In the genomic region with DNA sequence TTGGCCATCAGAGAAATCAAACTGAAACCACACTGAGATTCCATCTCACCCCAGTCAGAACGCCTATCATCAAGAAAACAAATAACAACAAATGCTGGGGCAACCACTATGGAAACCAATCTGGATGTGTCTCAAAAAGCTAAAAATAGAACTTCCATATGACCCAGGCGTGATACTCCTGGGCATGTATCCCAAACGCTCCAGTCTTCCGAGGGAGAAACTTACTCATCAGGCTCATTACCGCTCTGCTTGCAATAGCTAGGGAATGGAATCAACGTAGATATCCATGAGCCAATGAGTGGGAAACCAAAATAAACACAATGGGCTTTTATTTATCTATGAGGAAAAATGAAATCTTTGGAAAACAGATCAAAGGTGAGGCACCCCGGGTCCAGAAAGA, we compare ENCODE assay signal across 14 mouse cellular contexts. TPM values are rescaled to one million over a fixed set of nuclear protein-coding genes. Genes with fewer than 3 reads are reported as not detected.
A peak's percentile ranks its signal among the peaks of the same experiment; 100 is the strongest.
DNase-seq lines count a peak whose midpoint lies in the region; ATAC-seq and TF ChIP-seq lines count a peak whose summit lies in the region.
"Had no signal": no experiment of that assay in that cellular context is flagged by ENCODE, and none has a peak within 500 bp of the region (broad histone marks: within the 10 kb centered on the region; RNA-seq: fewer than 3 reads in every experiment).

No protein-coding gene starts in this region.

- peak; percentile 65 for TF ChIP-seq EP300 in heart, postnatal 0 days (IDR thresholded peaks at IDR 0.05; ENCODE audit: low read depth)

- ATAC-seq in forebrain, postnatal 0 days = peak; percentile 70
- ATAC-seq in forebrain, embryonic 11.5 days (replicated peaks; ENCODE audit: low FRiP score) = no peak
- 0 out of 2 replicates have a peak, but pooled peaks have one; percentile 21 for ATAC-seq in heart, postnatal 0 days (ENCODE audit: insufficient read depth, low read depth)
- ATAC-seq in intestine, embryonic 15.5 days = no peak

- no peak overlapping the region for H3K4me2 ChIP-seq in forebrain, postnatal 0 days (ENCODE audit: low read depth)
- no peak overlapping the region for H3K4me2 ChIP-seq in forebrain, embryonic 11.5 days (ENCODE audit: low read depth, low read length, severe bottlenecking)
- no peak overlapping the region for H3K4me2 ChIP-seq in heart, postnatal 0 days (ENCODE audit: low read depth, low read length)
- H3K4me2 ChIP-seq in intestine, embryonic 15.5 days (replicated peaks) = no peak overlapping the region
- H3K4me2 ChIP-seq: kidney, embryonic 15.5 days; liver, embryonic 15.5 days had no signal

- no peaks in the 10 kb centered on the region for H3K4me1 ChIP-seq in forebrain, postnatal 0 days (ENCODE audit: insufficient read depth)
- peaks cover 2% of the 10 kb centered on the region for H3K4me1 ChIP-seq in forebrain, embryonic 11.5 days (replicated peaks; ENCODE audit: control insufficient read depth, insufficient read depth, low read length)
- H3K4me1 ChIP-seq in heart, postnatal 0 days (ENCODE audit: control insufficient read depth, insufficient read depth) = peaks cover 47% of the 10 kb centered on the region
- H3K4me1 ChIP-seq in intestine, embryonic 15.5 days (replicated peaks) = peaks cover 21% of the 10 kb centered on the region

- no peaks in the 10 kb centered on the region for H3K36me3 ChIP-seq in forebrain, postnatal 0 days (ENCODE audit: insufficient read depth)
- no peaks in the 10 kb centered on the region for H3K36me3 ChIP-seq in forebrain, embryonic 11.5 days (ENCODE audit: control insufficient read depth, insufficient read depth, low read length)
- no peaks in the 10 kb centered on the region for H3K36me3 ChIP-seq in heart, postnatal 0 days (replicated peaks; ENCODE audit: control insufficient read depth, insufficient read depth, low read length)
- H3K36me3 ChIP-seq in intestine, embryonic 15.5 days = no peaks in the 10 kb centered on the region
- H3K36me3 ChIP-seq: G1E; kidney, embryonic 15.5 days; limb, embryonic 10.5 days; liver, embryonic 15.5 days had no signal

- no peak for TF ChIP-seq CTCF in forebrain, postnatal 0 days (IDR thresholded peaks at IDR 0.05; ENCODE audit: low read depth)
- TF ChIP-seq CTCF in heart, postnatal 0 days (IDR thresholded peaks at IDR 0.05; ENCODE audit: low read depth) = no peak

- no peaks in the 10 kb centered on the region for H3K27me3 ChIP-seq in forebrain, postnatal 0 days (ENCODE audit: insufficient read depth, low read length)
- H3K27me3 ChIP-seq in forebrain, embryonic 11.5 days (ENCODE audit: control insufficient read depth, insufficient read depth, low read length) = no peaks in the 10 kb centered on the region
- H3K27me3 ChIP-seq in heart, postnatal 0 days (ENCODE audit: control insufficient read depth, insufficient read depth, low read length) = no peaks in the 10 kb centered on the region
- no peaks in the 10 kb centered on the region for H3K27me3 ChIP-seq in intestine, embryonic 15.5 days (replicated peaks)
- H3K27me3 ChIP-seq: kidney, embryonic 15.5 days; liver, embryonic 15.5 days had no signal

- 67% methylated on average over 7 of the region's 7 CpGs for WGBS in forebrain, postnatal 0 days
- 87% methylated on average over 7 of the region's 7 CpGs for WGBS in forebrain, embryonic 11.5 days
- WGBS in heart, postnatal 0 days = 26% methylated on average over 7 of the region's 7 CpGs
- WGBS in intestine, embryonic 15.5 days = 86% methylated on average over 7 of the region's 7 CpGs

- H3K4me3 ChIP-seq in forebrain, postnatal 0 days (ENCODE audit: low read depth, low read length) = no peak overlapping the region
- no peak overlapping the region for H3K4me3 ChIP-seq in forebrain, embryonic 11.5 days (ENCODE audit: low read depth, low read length)
- H3K4me3 ChIP-seq in heart, postnatal 0 days (ENCODE audit: low read depth, low read length) = no peak overlapping the region
- H3K4me3 ChIP-seq in intestine, embryonic 15.5 days (replicated peaks) = no peak overlapping the region
- H3K4me3 ChIP-seq: kidney, embryonic 15.5 days; limb, embryonic 10.5 days; liver, embryonic 15.5 days had no signal

- no peak overlapping the region for H3K9ac ChIP-seq in forebrain, postnatal 0 days
- no peak overlapping the region for H3K9ac ChIP-seq in forebrain, embryonic 11.5 days (ENCODE audit: low read length)
- H3K9ac ChIP-seq in heart, postnatal 0 days (replicated peaks; ENCODE audit: low read depth, low read length) = no peak overlapping the region
- no peak overlapping the region for H3K9ac ChIP-seq in intestine, embryonic 15.5 days
- H3K9ac ChIP-seq: kidney, embryonic 15.5 days; liver, embryonic 15.5 days had no signal

- DNase-seq in forebrain, postnatal 0 days = peak; percentile 54
- DNase-seq in forebrain, embryonic 11.5 days (ENCODE audit: low spot score) = no peak
- peak; percentile 20 for DNase-seq in layer of hippocampus, adult 9-11 months
- DNase-seq in layer of hippocampus, postnatal 25 days (ENCODE audit: extremely low spot score in 1 of 2, low spot score in 1 of 2) = no peak
- DNase-seq in NIH3T3 (ENCODE audit: low read depth) = peak; percentile 95
- DNase-seq in heart, postnatal 0 days (ENCODE audit: low spot score) = peak; percentile 86
- no peak for DNase-seq in thymus, postnatal 0 days (ENCODE audit: low spot score)
- DNase-seq: cerebellum, adult 18-20 months; right cerebral cortex, postnatal 14 days had no signal

- H3K27ac ChIP-seq in forebrain, postnatal 0 days (ENCODE audit: low read depth, low read length) = no peak overlapping the region
- H3K27ac ChIP-seq in forebrain, embryonic 11.5 days (ENCODE audit: low read depth, low read length) = no peak overlapping the region
- peak overlapping the region; percentile 70 for H3K27ac ChIP-seq in heart, postnatal 0 days (ENCODE audit: low read depth)
- no peak overlapping the region for H3K27ac ChIP-seq in intestine, embryonic 15.5 days
- H3K27ac ChIP-seq: kidney, embryonic 15.5 days; limb, embryonic 10.5 days; liver, embryonic 15.5 days had no signal

- H3K9me3 ChIP-seq in forebrain, postnatal 0 days (ENCODE audit: low read length) = no peaks in the 10 kb centered on the region
- no peaks in the 10 kb centered on the region for H3K9me3 ChIP-seq in forebrain, embryonic 11.5 days (ENCODE audit: control insufficient read depth, low read length)
- H3K9me3 ChIP-seq in heart, postnatal 0 days (replicated peaks; ENCODE audit: control insufficient read depth, low read length) = no peaks in the 10 kb centered on the region
- H3K9me3 ChIP-seq in intestine, embryonic 15.5 days = no peaks in the 10 kb centered on the region
- H3K9me3 ChIP-seq: G1E; kidney, embryonic 15.5 days; limb, embryonic 10.5 days; liver, embryonic 15.5 days had no signal

RNA-seq across cellular contexts. Expression of a gene that starts 59.2 kb away (rescaled TPM):
- 13.6 and 17.5 TPM in 2 replicates for total RNA-seq in forebrain, postnatal 0 days (2014; rRNA removed)
- polyA plus RNA-seq in forebrain, postnatal 0 days (2015; fragmentation: Nextera tagmentation; extraction: Ambion mirVana) = 23.0 and 26.2 TPM in 2 replicates
- polyA plus RNA-seq in forebrain, embryonic 11.5 days (2014; fragmentation: Nextera tagmentation; extraction: Ambion mirVana) = 5.8 and 8.1 TPM in 2 replicates
- total RNA-seq in layer of hippocampus, postnatal 25 days (2021) = 10 to 100 TPM; 29.6 to 30.6 TPM
- 17.3 and 45.0 TPM in 2 replicates for total RNA-seq in heart, postnatal 0 days (2014; rRNA removed; ENCODE audit: low replicate concordance)
- polyA plus RNA-seq in heart, postnatal 0 days (2015; fragmentation: Nextera tagmentation; extraction: Ambion mirVana) = 39.0 and 46.6 TPM in 2 replicates
- polyA plus RNA-seq in thymus, postnatal 0 days (2015; fragmentation: Nextera tagmentation; extraction: Ambion mirVana) = 129 and 131 TPM in 2 replicates
- 109 and 115 TPM in 2 replicates for polyA plus RNA-seq in intestine, embryonic 15.5 days (2015; fragmentation: Nextera tagmentation; extraction: Ambion mirVana)

Comparison
In these comparisons a context has a peak if more than half of its experiments do, and no peak if none do; other contexts are left out.
1. ATAC-seq: peak in forebrain, postnatal 0 days (single experiment) and heart, postnatal 0 days (single experiment); none in forebrain, embryonic 11.5 days (single experiment) and intestine, embryonic 15.5 days (single experiment).
2. DNase-seq: peak in forebrain, postnatal 0 days (single experiment), layer of hippocampus, adult 9-11 months (single experiment), NIH3T3 (single experiment) and heart, postnatal 0 days (single experiment); none in forebrain, embryonic 11.5 days (single experiment), layer of hippocampus, postnatal 25 days (0 of 2) and thymus, postnatal 0 days (single experiment).